ENCODE assay signal across 22 mouse cellular contexts in the genomic region with DNA sequence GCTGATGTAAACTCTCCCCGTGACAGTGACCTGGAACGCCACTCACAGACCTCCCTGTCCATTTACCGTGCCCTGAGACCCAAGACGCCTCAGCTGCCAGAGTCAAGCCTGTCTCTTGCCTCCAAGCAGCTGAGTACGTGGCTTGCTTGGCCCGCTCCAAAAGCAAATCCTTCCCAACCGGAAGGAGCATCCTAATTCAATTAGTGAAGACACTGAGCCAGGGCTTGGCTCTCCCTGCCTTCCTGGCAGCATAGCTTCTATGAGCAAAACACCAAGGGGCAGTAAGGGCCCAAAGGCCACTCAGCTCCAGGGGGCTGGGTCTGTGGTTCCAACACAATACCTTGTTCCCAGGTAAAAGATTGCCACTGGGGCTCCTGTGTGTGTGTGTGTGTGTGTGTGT. TPM values are rescaled to one million over a fixed set of nuclear protein-coding genes. Genes with fewer than 3 reads are reported as not detected.
DNase-seq lines count a peak whose midpoint lies in the region.
"Had no signal": no experiment of that assay in that cellular context is flagged by ENCODE, and none has a peak within 500 bp of the region (broad histone marks: within the 10 kb centered on the region; RNA-seq: fewer than 3 reads in every experiment).

No protein-coding gene starts in this region.

- intact Hi-C loops in gastrocnemius, postnatal 14 days (cut with DNase I; ENCODE audit: low total_unique reads), result no loop called here

- DNase-seq in cerebellum, postnatal 10 days, result peak; percentile 82 to 84
- DNase-seq in cerebellum, postnatal 36 days, result no peak
- peak; percentile 36 for DNase-seq in gastrocnemius, postnatal 14 days
- no peak for DNase-seq in gastrocnemius, adult 8-10 months (ENCODE audit: low spot score in 2 of 2)
- DNase-seq in thymus, postnatal 0 days (ENCODE audit: low spot score), result peak; percentile 9
- no peak for DNase-seq in thymus, postnatal 10 days (ENCODE audit: low spot score in 2 of 2)
- DNase-seq in spleen, adult 18-20 months, result no peak
- DNase-seq in adrenal gland, postnatal 14 days, result no peak
- DNase-seq: adrenal gland, postnatal 25 days; cerebellum, adult 11-12 months; cerebellum, postnatal 25 days; forebrain, postnatal 0 days; kidney, adult 2 months; liver; lung, adult 2 months; lung, postnatal 10 days; right cerebral cortex, adult 18-20 months; right cerebral cortex, postnatal 4 days had no signal

RNA-seq across cellular contexts. Expression of gene Spo11, which starts 2.8 kb away (rescaled TPM):
- total RNA-seq in gastrocnemius, postnatal 14 days (2021), result under 1 TPM in 1 of 2 experiments, not detected in 1; 0.11 TPM
- total RNA-seq in gastrocnemius, adult 8-10 months (2022), result not detected
- 66.2 and 75.4 TPM in 2 replicates for polyA plus RNA-seq in thymus, postnatal 0 days (2015; fragmentation: Nextera tagmentation; extraction: Ambion mirVana)
- total RNA-seq in adrenal gland, postnatal 14 days (2021), result not detected in 2 replicates
- total RNA-seq: adrenal gland, postnatal 25 days; granulocyte monocyte progenitor cell, adult 5-6 weeks had no signal
- polyA plus RNA-seq: C2C12; heart, embryonic 14.5 days; macrophage had no signal

RNA-seq across cellular contexts. Expression of gene Rae1, which starts 25.2 kb away (rescaled TPM):
- total RNA-seq in gastrocnemius, postnatal 14 days (2021), result 10 to 100 TPM; 20.0 to 23.6 TPM
- 10 to 100 TPM in 3 of 4 experiments, 1 to 10 TPM in 1; 8.5 to 11.1 (median 11.0) TPM for total RNA-seq in gastrocnemius, adult 8-10 months (2022)
- polyA plus RNA-seq in thymus, postnatal 0 days (2015; fragmentation: Nextera tagmentation; extraction: Ambion mirVana), result 138 and 142 TPM in 2 replicates
- 55.3 and 65.0 TPM in 2 replicates for total RNA-seq in adrenal gland, postnatal 14 days (2021)

RNA-seq across cellular contexts. Expression of gene Bmp7, which starts 34.6 kb away (rescaled TPM):
- 1 to 10 TPM in 1 of 2 experiments, under 1 TPM in 1; 0.86 to 1.8 TPM for total RNA-seq in gastrocnemius, postnatal 14 days (2021)
- total RNA-seq in gastrocnemius, adult 8-10 months (2022), result 1 to 10 TPM in 1 of 4 experiments, under 1 TPM in 3; 0.10 to 1.4 (median 0.25) TPM
- polyA plus RNA-seq in thymus, postnatal 0 days (2015; fragmentation: Nextera tagmentation; extraction: Ambion mirVana), result 7.7 and 8.1 TPM in 2 replicates
- total RNA-seq in adrenal gland, postnatal 14 days (2021), result 15.2 and 15.9 TPM in 2 replicates
- total RNA-seq: granulocyte monocyte progenitor cell, adult 5-6 weeks had no signal

RNA-seq across cellular contexts. Expression of gene Rbm38, which starts 45.6 kb away (rescaled TPM):
- total RNA-seq in gastrocnemius, postnatal 14 days (2021), result 100 to 1,000 TPM; 132 to 175 TPM
- total RNA-seq in gastrocnemius, adult 8-10 months (2022), result 100 to 1,000 TPM; 180 to 208 (median 192) TPM
- 144 and 151 TPM in 2 replicates for polyA plus RNA-seq in thymus, postnatal 0 days (2015; fragmentation: Nextera tagmentation; extraction: Ambion mirVana)
- 31.6 and 36.2 TPM in 2 replicates for total RNA-seq in adrenal gland, postnatal 14 days (2021)

Comparison
In these comparisons a context has a peak if more than half of its experiments do, and no peak if none do; other contexts are left out.
1. DNase-seq: peak in cerebellum, postnatal 10 days (2 of 2), gastrocnemius, postnatal 14 days (single experiment) and thymus, postnatal 0 days (single experiment); none in cerebellum, postnatal 36 days (0 of 2), gastrocnemius, adult 8-10 months (0 of 2), thymus, postnatal 10 days (0 of 2), spleen, adult 18-20 months (0 of 2) and adrenal gland, postnatal 14 days (single experiment).